Mouse (Mus musculus) ES-E14 (cell line): ENCODE data around the gene Klf3.

Experiments
- CHD2 ChIP-seq: IDR thresholded peaks from 2 replicates; pipeline ENCODE4 v1.6.1; 2014; ENCODE audit warnings: mild to moderate bottlenecking, low read depth, low read length, inconsistent platforms
- ZC3H11A ChIP-seq: IDR thresholded peaks from 2 replicates; pipeline ENCODE4 v1.6.1; 2012; ENCODE audit warnings: low read depth, mild to moderate bottlenecking, inconsistent platforms, low read length, borderline replicate concordance
- ZNF384 ChIP-seq: IDR thresholded peaks from 2 replicates; pipeline ENCODE4 v1.6.1; 2012; ENCODE audit warnings: low read depth, low read length, inconsistent platforms

DNA sequence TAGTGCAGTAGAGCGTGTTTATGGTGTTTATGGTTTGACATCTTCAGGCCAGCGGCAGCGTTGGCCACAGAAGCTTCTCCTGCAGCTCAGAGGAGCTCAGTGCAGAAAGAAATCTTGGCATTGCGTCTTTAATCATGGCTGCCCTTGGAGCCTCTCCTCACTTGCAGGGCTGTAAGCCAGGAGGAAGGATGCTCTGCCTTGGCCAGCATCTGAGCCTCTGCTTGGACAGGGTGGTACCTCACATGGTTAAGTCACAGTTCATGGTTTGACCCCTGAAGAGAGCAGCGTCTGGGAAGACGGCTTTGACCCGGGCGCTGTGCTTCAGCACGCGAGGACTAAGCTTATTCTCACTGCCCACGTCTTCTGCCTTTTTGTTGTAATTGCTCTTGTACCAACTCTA lies 20.2 kb downstream of the Klf3 start:
- TF ChIP-seq CHD2 (no peak), ZC3H11A (no peak), ZNF384 (no peak)
